Mouse (Mus musculus): Measurements from ENCODE around the gene Kif1a. TPM values are rescaled to one million over a fixed set of nuclear protein-coding genes. Genes with fewer than 3 reads are reported as not detected.
A peak's percentile ranks its signal among the peaks of the same experiment; 100 is the strongest.

The Kif1a gene
- total RNA-seq, 2 experiments from 2014 or later = 715 to 768 TPM

- intact Hi-C loops (cut with DNase I) = no loop called here
- peak; percentile 60 for DNase-seq
Observed at GRCm38 (mm10) chr1:93100243-93100575, 1.5 kb downstream of the Kif1a start.

DNA sequence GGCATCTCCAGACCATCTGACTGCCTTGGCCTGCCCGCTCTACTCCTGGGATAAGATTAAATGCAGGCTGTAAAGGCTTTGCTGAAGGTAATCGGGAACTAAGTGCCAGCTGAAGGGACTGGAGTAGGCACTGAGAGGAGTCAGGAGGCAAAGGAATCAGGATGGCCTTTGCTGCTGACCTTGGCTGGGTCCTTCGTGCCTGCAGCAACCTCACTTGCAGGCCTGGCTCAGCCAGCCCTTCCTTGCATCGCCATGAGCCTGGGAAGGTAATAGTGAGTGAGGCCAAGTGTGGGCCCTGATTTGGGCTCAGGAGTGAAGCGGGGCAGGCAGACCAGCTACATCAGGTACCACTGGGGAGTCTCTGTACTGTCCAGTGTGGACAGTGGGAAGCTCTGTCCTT, 2.8 kb downstream of the Kif1a start:
- DNase-seq = no peak
- intact Hi-C loops (cut with DNase I) = no loop called here

DNA sequence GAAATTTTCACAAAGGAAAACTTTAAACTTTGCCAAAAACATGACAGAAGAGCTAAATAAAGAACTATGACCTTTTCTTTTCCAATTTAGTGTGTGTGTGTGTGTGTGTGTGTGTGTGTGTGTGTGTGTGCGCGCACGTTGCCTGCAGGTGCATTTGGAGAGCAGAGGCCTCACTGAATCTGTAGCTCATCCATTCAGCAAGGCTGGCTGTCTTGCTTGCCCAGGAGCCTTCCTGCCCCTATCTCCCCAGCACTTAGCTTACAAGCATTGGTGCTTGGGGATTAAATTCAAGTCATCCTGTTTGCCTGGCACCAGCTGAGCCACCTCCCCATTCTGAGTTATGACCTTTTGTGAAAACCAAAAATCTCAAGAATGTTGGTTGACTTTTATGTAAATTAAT, 9.2 kb downstream of the Kif1a start:
- DNase-seq = no peak
- intact Hi-C loops (cut with DNase I) = no loop called here

DNA sequence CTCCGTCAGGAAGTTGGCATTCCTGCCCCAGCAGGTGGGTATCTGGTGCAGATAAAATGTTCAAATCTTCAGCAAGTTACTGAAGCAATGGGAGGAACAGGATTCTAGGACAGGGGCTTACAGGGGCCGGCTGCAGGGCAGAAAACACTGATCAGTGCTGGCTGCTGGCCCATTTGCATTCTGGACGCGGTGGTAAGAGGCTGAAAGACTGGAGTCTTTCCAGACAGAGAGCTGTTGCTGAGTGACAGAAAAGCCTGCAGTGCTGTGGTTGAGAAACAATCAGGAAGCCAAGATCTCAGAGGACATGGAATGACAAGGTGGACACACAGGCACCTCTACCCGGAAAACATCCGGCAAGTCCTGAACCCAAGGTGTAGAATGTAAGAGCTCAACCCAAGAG, 16.6 kb downstream of the Kif1a start:
- peak; percentile 83 for DNase-seq
- intact Hi-C loops (cut with DNase I) = no loop called here

GRCm38 (mm10) chr1:93083420-93084285, 18.1 kb downstream of the Kif1a start:
- intact Hi-C loops (cut with DNase I) = no loop called here
- DNase-seq = peak; percentile 62

DNA sequence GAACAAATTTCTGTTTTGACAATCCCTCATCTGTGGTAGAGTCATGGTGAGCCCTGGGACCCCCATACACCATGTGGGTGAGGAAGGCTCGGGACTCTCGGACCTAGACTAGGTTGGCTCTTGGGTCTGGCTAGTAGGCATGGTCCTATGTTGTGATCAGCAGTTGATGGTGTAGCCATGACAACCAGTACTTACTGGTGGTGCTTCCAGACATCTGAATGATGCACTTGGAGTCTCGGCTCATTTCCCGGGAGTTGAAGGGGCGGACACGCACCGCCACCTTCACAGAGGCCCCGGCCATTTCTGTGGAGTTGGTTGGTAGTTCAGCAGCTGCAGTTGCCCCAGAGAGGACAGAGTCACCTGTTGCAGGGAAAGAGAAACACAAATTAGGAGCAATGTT, 19.6 kb downstream of the Kif1a start:
- intact Hi-C loops (cut with DNase I) = no loop called here
- no peak for DNase-seq

DNA sequence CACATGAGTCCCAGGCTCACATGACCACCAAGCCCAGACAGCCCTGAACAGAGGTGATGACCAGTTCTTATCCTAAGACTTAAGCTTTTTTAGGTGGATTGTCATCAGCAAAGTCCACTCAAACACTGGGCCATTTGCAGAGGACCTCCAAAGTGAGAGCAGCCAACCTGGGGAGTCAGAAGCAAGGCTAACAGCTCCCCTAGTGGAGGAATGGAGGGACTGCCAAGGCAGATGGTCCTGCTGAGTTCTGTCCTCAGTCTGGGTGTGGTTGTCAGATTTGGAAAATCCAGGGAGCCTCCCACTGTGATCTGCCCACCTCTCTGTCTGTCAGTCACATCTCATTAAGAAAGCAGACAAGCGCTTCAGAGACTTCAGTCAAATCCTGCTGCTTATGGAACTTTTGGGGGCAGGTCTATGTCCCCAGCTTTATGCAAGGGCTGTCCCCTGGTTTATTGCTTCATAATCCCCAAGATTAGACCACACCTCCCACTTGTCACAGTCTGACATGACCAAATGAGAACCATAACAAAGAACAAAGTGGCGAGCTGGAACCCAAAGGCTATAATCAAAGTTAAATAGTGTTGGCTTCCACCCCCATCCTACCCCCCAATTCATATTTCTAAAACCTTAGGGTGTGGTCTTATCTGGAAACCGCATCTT, 20.7 kb downstream of the Kif1a start:
- peak; percentile 65 for DNase-seq
- intact Hi-C loops (cut with DNase I) = no loop called here

- DNase-seq = peak; percentile 38
- intact Hi-C loops (cut with DNase I) = no loop called here
Observed at GRCm38 (mm10) chr1:93079602-93080001, 22.1 kb downstream of the Kif1a start.

DNA sequence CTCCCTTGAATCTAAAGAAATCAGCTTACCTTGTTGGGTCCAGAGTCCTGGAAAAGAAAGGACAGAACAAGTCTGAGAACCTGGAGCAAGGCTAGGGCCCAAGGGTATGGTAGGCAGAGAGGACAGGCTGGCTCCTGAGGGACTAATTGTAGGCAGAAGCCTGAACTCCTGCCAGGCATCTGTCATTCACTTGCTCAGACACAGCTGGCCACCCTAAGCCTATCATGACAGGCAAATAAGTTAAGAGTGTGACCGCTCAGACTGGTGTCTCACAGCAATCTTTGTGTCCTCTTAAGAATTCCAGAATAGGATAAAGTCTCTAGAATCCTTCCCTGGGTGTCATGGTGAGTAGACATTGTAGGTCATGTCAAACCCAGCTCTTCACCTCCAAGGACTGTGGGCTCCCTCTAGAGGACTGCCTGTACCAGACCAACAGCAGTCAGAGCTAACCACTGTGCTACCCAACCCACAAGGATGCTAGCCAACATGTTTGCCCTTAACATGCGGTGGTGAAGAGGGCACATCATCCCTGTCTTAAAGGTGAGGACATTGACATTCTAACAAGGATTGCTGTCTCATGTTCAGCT, 29.4 kb downstream of the Kif1a start:
- intact Hi-C loops (cut with DNase I) = no loop called here
- peak; percentile 40 for DNase-seq

DNA sequence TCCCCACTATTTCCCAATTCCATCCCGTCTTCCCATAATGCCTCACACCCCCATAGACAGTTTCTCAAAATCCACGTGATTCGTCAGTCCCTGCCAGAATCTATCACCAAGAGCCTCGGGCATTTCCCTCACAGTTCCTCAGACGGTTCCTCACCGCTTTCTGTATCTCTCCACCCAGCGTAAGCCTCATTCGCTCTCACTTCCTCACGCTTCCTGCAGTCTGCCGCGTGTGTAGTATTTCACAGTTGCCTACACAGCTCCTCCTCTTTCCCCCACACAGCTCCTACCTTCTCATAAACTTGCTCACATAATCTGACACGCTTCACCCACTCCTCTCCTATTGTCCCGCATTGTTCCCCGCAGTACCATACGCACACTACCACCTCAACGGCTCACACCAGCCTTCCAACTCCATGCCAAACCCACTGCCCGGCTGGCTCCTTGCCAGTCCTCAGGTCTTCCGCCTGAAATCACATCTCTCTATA, 30.2 kb downstream of the Kif1a start:
- intact Hi-C loops (cut with DNase I) = no loop called here
- peak; percentile 83 for DNase-seq

DNA sequence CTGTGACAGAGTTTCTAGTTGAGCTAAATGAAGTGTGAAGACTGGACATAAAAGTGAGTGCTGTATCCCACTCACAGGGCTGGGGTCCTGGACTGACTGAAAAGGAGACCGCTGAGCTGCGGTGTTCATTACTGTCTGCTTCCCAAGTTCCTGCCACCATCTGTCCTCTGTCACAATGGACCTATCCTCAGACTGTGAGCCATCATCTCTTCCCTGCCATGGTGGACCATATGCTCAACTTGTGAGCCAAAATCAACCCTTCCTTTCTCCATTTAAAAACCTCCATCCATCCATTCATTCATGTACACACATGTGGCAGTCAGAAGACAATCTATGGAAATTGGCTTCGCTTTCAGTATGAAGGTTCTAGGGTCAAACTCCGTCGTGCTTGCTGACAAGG, 30.9 kb downstream of the Kif1a start:
- intact Hi-C loops (cut with DNase I) = no loop called here
- peak; percentile 29 for DNase-seq

DNA sequence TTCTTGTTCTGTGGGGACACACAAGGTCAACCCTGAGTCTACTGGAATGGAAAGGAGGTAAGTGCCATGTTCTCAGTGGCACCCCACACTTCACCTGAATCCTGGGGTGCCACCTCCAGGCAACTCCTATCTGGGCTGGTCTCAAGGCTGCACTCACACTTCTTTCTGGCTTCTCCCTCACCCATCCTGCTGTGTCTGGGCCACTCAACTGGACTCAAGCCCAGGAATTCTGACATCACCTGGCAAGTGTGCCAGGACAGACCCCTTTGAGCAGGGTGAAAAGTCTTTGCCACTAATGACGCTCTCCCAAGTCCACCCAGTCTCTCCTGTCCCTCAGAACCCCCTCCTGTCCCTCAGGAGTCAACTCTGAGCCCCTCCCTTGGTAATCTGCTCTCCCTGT, 33.2 kb downstream of the Kif1a start:
- intact Hi-C loops (cut with DNase I) = no loop called here
- DNase-seq = peak; percentile 67

DNA sequence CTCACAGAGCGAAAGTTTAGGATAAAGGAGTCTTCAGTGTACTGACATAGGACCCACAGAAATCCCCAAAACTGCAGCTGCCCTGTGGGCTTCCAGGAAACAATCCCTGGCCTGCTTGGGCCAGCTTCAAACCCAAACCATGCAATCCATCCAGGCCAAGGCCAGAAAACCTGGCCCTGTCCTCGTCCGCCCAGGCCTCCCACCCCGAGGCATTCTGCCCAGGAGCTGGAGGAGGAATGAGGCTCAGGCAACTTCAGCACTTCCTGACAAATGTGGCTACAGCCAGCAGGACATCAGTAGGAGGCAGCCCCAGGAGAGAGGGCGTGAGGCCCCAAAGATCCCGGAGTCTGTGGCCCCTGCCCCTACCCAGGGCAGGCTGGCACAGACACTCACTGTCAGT, 36.1 kb downstream of the Kif1a start:
- intact Hi-C loops (cut with DNase I) = no loop called here
- DNase-seq = no peak

DNA sequence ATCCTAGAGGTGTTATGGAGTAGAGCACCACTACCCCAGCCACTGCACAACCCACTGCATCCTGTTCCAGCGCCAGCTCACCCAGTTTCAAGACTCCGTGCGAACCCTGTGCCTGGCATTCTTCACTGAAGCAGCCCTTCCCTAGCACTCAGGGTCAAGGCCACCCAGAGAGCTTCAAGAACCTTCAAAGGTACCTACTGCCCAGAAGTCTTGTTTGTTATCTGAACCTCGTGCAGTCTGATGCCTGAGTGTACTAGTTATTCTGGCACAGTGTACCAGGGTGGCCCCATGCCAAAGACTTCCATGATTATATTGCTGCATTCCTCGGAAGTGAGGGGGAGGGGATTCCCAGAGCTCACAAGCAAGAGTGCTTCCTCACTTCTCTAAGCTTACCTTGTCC, 38.1 kb downstream of the Kif1a start:
- DNase-seq = peak; percentile 46
- intact Hi-C loops (cut with DNase I) = no loop called here

DNA sequence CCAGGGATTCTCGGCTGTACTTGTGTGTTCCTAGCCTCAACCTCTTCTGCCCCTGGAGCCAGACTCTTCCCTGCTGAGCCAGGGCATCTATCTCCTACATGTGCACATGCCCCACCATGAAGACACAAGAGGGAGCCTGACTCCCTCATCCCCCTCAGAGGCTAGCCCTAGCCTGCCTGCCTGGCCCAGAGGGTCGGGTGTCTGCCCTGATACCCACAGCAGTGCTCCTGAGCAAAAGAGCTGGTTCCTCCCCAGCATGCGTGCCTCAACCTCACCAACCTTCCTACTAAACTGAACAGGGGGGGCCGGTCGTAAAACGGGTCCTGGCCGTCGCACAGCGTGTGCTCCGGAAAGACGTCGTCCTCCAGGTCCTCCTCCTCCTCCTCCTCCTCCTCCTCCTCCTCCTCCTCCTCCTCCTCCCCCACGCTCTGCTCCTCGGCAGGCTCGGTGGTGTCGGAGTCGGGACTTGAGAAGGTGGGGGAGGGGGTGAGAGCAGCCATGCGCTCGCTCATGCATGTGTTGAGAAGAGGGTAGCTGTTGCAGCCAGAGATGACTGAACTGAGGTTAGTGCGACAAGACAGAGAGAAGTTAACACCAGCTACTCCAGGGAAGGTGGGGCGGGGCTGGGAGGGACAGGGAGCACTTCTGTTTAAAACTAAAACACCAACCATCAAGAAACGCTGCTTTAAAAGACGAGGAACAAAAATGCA, 50.5 kb downstream of the Kif1a start:
- intact Hi-C loops (cut with DNase I) = no loop called here

DNA sequence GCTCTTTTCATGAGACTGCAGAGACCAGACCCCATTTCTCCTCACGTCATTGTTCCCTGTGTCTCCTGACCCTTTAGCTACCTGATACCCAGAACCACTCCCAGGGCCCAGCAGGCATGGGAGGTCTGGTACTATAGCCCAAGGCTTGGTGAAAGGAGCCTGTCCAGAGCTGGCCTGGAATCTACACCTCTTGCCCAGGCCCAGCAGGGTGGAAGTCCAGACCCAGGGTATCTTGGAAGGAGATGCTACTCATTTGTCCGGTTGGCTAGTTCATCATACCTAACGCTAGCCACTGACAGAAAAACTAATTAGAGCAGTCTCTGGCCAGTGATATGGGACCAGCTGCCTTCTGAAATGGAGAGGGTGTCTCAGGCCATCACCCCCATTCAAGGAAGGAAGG, 51.7 kb downstream of the Kif1a start:
- intact Hi-C loops (cut with DNase I) = no loop called here
- DNase-seq = no peak

More for the DNA sequence above, 50.5 kb downstream of the Kif1a start:
- no peak for DNase-seq

DNA sequence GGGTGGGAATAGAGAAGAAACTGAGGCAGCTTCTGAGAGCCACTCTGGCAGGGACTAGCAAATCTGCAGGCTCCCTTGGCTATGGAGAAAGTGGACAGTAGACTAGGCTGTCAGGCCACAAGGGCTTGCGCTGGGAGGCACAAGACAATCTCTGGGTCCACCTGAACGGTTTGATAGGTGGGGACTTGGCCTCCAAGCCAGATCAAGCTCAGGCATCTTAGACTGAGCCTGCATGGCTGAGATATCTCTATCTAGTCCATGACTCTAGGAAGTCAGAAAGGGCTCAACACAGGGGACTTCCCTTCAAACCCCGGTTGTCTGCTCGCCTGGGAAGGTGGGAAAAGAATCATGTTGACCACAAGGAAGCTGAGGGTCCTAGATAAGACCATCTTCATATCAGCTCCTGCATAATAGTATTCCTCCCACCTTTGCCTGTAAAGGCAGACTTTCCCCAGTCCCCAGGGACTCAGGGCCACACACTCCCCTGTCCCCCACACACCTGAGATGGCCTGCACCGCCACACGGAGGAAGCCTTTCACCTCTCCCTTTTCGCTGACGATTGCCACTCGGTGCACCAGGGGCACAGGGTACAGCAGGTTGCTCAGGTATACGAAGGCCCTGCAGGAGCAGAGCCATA, 55.5 kb downstream of the Kif1a start:
- no peak for DNase-seq
- intact Hi-C loops (cut with DNase I) = no loop called here

- DNase-seq = no peak
- intact Hi-C loops (cut with DNase I) = no loop called here
Observed at GRCm38 (mm10) chr1:93035981-93036380, 65.8 kb downstream of the Kif1a start.

DNA sequence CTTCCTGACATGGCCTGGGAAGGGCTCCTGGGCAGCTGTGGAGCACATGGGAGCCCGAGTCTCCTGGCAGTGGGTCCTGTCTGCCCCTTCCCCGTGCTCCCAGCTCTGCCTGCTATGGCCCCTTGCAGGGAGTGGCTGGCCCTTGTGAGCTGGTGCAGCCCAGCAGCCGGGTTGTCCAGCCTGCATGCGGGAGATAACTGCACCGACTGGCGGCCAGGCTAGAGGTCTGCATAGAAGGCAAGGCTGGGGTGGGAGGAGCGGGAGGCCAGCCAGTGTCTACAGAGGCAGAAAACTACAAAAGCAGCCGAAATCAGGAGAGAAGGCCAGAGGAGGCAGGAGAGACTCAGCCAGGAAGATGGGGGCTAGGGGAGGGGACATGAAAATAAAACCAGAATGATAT, 67.8 kb downstream of the Kif1a start:
- intact Hi-C loops (cut with DNase I) = no loop called here
- DNase-seq = no peak

GRCm38 (mm10) chr1:93031199-93031598, 70.6 kb downstream of the Kif1a start:
- intact Hi-C loops (cut with DNase I) = no loop called here
- no peak for DNase-seq

- no peak for DNase-seq
- intact Hi-C loops (cut with DNase I) = no loop called here
Observed at GRCm38 (mm10) chr1:93030060-93030459, 71.7 kb downstream of the Kif1a start.
